Mouse (Mus musculus): ENCODE data around the gene Chchd6.

GRCm38 (mm10) chr6:89535626-89536225 is 59.7 kb downstream of the Chchd6 start:
- TF ChIP-seq POLR2A (IDR thresholded peaks at IDR 0.05; ENCODE audit: insufficient read length, low read depth) (no peak), MYOD1 (IDR thresholded peaks at IDR 0.05; ENCODE audit: control insufficient read depth in 1 of 3, insufficient read length in 2 of 3, low read depth in 2 of 3) (no peak), MYOG (IDR thresholded peaks at IDR 0.05; ENCODE audit: control insufficient read depth in 1 of 3, insufficient read depth in 1 of 3, insufficient read length in 2 of 3, low read depth in 2 of 3) (no peak), POLR2AphosphoS2 (IDR thresholded peaks at IDR 0.05; ENCODE audit: insufficient read length, low read depth) (no peak), USF1 (IDR thresholded peaks at IDR 0.05; ENCODE audit: low read depth) (no peak), MAX (IDR thresholded peaks at IDR 0.05; ENCODE audit: low read depth) (no peak), TCF12 (IDR thresholded peaks at IDR 0.05; ENCODE audit: insufficient read depth, poor library complexity, severe bottlenecking) (no peak), TCF3 (IDR thresholded peaks at IDR 0.05; ENCODE audit: insufficient read length, low read depth) (no peak), REST (IDR thresholded peaks at IDR 0.05; ENCODE audit: insufficient read depth, insufficient read length) (no peak), E2F4 (IDR thresholded peaks at IDR 0.05; ENCODE audit: insufficient read depth) (no peak), SRF (IDR thresholded peaks at IDR 0.05; ENCODE audit: control insufficient read depth, insufficient read length, low read depth) (no peak), CEBPB (IDR thresholded peaks at IDR 0.05; ENCODE audit: insufficient read depth, poor library complexity, severe bottlenecking) (no peak)
